Mouse (Mus musculus) thymus, adult 2 months (tissue): ENCODE measurements around the gene Kcng4. TPM values are rescaled to one million over a fixed set of nuclear protein-coding genes. Genes with fewer than 3 reads are reported as not detected.

Experiments
- DNase-seq: peaks from one replicate; pipeline ENCODE4 v3.0.0; 2021
- H3K27ac ChIP-seq: fragments of 200-500 bp; 2 replicates; pipeline ENCODE4 v1.5.1; 2012; ENCODE audit warnings: low read length, control low read depth; ENCODE audit not compliant: control insufficient read depth, insufficient read depth
- H3K27me3 ChIP-seq: fragments of 200-500 bp; 2 replicates; pipeline ENCODE4 v1.6.1; 2012; ENCODE audit warnings: mild to moderate bottlenecking, low read length, moderate library complexity, mixed read lengths; ENCODE audit not compliant: control insufficient read depth, insufficient read depth
- H3K36me3 ChIP-seq: fragments of 200-500 bp; 2 replicates; pipeline ENCODE4 v1.6.1; 2012; ENCODE audit warnings: mild to moderate bottlenecking, low read length, moderate library complexity; ENCODE audit not compliant: control insufficient read depth, insufficient read depth
- H3K4me1 ChIP-seq: fragments of 200-500 bp; replicated peaks from 2 replicates; pipeline ENCODE4 v1.6.1; 2012; ENCODE audit warnings: low read length; ENCODE audit not compliant: control insufficient read depth, insufficient read depth
- H3K4me3 ChIP-seq: fragments of 200-500 bp; 2 replicates; pipeline ENCODE4 v1.5.1; 2012; ENCODE audit warnings: mild to moderate bottlenecking, low read length, control low read depth, moderate library complexity; ENCODE audit not compliant: control insufficient read depth, insufficient read depth
- CTCF ChIP-seq: fragments of 200-500 bp; IDR thresholded peaks from 2 replicates; pipeline ENCODE4 v1.5.1; 2012; ENCODE audit warnings: mild to moderate bottlenecking, control low read depth, low read length, moderate library complexity, borderline replicate concordance; ENCODE audit not compliant: control insufficient read depth, poor library complexity, insufficient read depth; ENCODE audit errors: extremely low read depth
- POLR2A ChIP-seq: fragments of 200-500 bp; IDR thresholded peaks from 2 replicates; pipeline ENCODE4 v1.6.1; 2012; ENCODE audit warnings: mild to moderate bottlenecking, low read length, control low read depth, moderate library complexity; ENCODE audit not compliant: control insufficient read depth, poor library complexity, insufficient read depth; ENCODE audit errors: extremely low read depth
- WGBS: fragments of 180-500 bp; shearing (Covaris S2); methylation state at CpG from one replicate; pipeline ENCODE4 v1.1.7; 2018; 5-methylcytosine and 5-hydroxymethylcytosine counted together
- polyA plus RNA-seq: library from polyadenylated mRNA; depleted of rRNA; stranded (reverse); fragments of >200 nt; gene quantifications from 2 replicates; pipeline ENCODE4 v1.2.3, GENCODE M21; 2012

The Kcng4 gene
- polyA plus RNA-seq, 1 experiment = 0.47 TPM

DNA sequence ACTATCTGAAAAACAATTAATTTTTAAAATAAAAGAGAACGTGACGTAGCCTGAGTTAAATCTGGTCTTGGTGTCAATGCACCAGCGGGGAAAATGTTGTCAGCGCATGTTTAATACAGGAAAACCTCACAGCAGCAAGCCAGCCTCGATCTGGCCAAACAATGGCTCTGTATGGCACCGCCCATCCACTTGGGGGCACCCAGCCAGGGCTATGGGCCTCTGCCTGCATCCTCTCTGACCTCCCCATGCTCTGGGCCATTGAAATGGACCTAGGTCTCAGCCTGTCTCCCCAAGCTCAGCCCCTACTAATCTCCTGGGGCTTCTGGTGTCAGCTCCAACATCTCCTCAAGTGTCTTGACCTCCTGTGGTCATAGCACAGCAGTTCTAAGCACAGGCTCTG, 26.4 kb upstream of the Kcng4 start:
- Histone ChIP-seq H3K4me1 (no peaks in the 10 kb centered on the region), H3K36me3 (no peaks in the 10 kb centered on the region), H3K27me3 (no peaks in the 10 kb centered on the region; the same call in 1 of the 2 replicates), H3K4me3 (no peak overlapping the region), H3K27ac (no peak overlapping the region)
- 66% methylated on average over 6 of the region's 6 CpGs for WGBS
- DNase-seq = no peak
- no peak for TF ChIP-seq POLR2A
- TF ChIP-seq CTCF = no peak

GRCm38 (mm10) chr8:119661081-119661480, 25.6 kb upstream of the Kcng4 start:
- Histone ChIP-seq H3K27ac (no peak overlapping the region), H3K4me3 (no peak overlapping the region), H3K4me1 (no peaks in the 10 kb centered on the region), H3K36me3 (no peaks in the 10 kb centered on the region), H3K27me3 (no peaks in the 10 kb centered on the region; the same call in 1 of the 2 replicates)
- 75% methylated on average over 9 of the region's 9 CpGs for WGBS
- DNase-seq = no peak
- TF ChIP-seq POLR2A (no peak), CTCF (no peak)

- no peaks in the 10 kb centered on the region for H3K4me1 ChIP-seq
- H3K36me3 ChIP-seq = no peaks in the 10 kb centered on the region
- peak; percentile 23 for DNase-seq
- H3K4me3 ChIP-seq = no peak overlapping the region
- 52% methylated on average over 5 of the region's 5 CpGs for WGBS
- no peak overlapping the region for H3K27ac ChIP-seq
- TF ChIP-seq POLR2A = no peak
- H3K27me3 ChIP-seq = no peaks in the 10 kb centered on the region
Observed at GRCm38 (mm10) chr8:119656709-119657464, 21.4 kb upstream of the Kcng4 start.

DNA sequence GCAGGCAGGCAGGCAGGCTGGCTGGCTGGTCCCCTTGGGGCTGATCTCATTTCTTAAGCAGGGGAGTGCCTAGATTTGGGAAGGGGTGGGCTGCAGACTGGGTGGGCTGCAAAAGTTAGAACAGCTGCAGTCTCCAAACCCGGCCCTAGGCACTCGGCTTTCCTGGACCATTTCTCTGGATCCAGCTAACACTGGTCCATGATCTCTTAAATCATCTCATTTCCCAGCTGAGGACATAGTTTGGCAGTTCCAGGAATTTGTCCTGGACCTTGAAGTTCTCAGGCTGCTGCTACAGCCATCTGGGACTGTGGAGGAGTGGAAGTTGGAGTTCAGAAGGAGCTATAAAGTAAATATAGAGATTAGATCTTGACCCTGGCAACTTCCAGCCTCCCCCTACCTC, 15.8 kb upstream of the Kcng4 start:
- H3K36me3 ChIP-seq = no peaks in the 10 kb centered on the region
- H3K4me3 ChIP-seq = no peak overlapping the region
- WGBS = 76% methylated on average over 2 of the region's 2 CpGs
- no peaks in the 10 kb centered on the region for H3K4me1 ChIP-seq
- no peaks in the 10 kb centered on the region for H3K27me3 ChIP-seq
- no peak for DNase-seq
- TF ChIP-seq POLR2A = no peak
- no peak for TF ChIP-seq CTCF
- no peak overlapping the region for H3K27ac ChIP-seq

DNA sequence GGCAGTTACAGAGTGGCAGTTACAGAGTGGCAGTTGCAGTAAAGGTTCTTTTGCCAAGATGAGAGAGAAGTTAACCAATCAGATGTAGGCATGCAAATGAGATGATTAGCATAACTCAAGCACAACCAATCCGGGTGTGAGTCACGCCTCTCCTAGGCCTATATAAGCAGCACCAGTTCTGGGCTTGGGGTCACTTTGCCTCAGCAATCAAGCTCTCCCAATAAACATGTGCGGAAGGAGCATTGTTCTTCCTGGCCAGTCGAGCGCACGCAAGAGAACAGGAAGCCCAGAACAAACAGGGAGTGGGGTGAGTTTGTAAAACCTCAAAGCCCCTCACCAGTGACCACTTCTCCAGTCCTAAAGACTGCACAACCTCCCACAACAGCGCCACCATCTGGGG, 11.4 kb upstream of the Kcng4 start:
- H3K4me3 ChIP-seq = no peak overlapping the region
- H3K36me3 ChIP-seq = no peaks in the 10 kb centered on the region
- H3K27me3 ChIP-seq = no peaks in the 10 kb centered on the region
- no peaks in the 10 kb centered on the region for H3K4me1 ChIP-seq
- no peak overlapping the region for H3K27ac ChIP-seq
- TF ChIP-seq POLR2A = no peak
- no peak for TF ChIP-seq CTCF
- 80% methylated on average over 7 of the region's 7 CpGs for WGBS
- DNase-seq = no peak

- WGBS = 76% methylated on average over 3 of the region's 3 CpGs
- no peak for TF ChIP-seq POLR2A
- TF ChIP-seq CTCF = no peak
- no peak for DNase-seq
Observed at GRCm38 (mm10) chr8:119646197-119646596, 10.7 kb upstream of the Kcng4 start.

DNA sequence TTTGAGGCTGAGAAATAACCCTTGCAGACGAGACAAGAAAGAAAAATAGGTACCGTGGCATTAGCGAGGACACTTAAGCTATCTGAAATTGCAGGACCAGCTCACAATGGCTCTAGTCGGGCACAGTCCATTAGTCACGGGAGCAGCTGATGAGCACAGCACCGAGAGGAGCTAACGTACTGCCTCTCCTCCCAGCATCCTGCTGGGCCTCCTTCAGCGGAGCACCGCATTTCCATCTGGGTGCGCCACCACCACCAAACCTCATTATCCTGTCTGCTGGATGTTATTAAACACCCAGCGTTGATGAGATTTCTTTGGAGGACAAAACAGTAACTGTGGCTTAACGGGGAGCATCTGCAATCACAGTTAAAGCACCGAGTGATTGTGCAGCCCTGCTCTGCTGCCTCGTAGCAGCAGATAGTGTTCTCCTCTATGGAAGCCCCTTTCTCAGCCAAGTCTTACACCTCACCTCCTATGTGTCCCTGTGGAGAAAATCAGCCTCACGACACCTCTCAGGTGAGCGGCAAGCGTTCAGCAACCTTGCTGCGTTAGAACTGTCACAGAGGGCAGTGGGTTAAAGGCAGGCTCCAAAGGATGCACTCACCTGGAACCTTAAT, 9.6 kb upstream of the Kcng4 start:
- DNase-seq = no peak
- Histone ChIP-seq H3K4me3 (no peak overlapping the region), H3K4me1 (no peaks in the 10 kb centered on the region), H3K27me3 (no peaks in the 10 kb centered on the region), H3K27ac (no peak overlapping the region), H3K36me3 (no peaks in the 10 kb centered on the region)
- TF ChIP-seq CTCF = no peak
- no peak for TF ChIP-seq POLR2A
- 82% methylated on average over 18 of the region's 18 CpGs for WGBS

More at GRCm38 (mm10) chr8:119646197-119646596, 10.7 kb upstream of the Kcng4 start:
- no peak overlapping the region for H3K27ac ChIP-seq
- no peaks in the 10 kb centered on the region for H3K36me3 ChIP-seq
- H3K4me1 ChIP-seq = no peaks in the 10 kb centered on the region
- no peaks in the 10 kb centered on the region for H3K27me3 ChIP-seq
- no peak overlapping the region for H3K4me3 ChIP-seq
